Mouse (Mus musculus) hindbrain, embryonic 11.5 days (tissue): ENCODE data around the gene Disc1. TPM values are rescaled to one million over a fixed set of nuclear protein-coding genes. Genes with fewer than 3 reads are reported as not detected.

ENCODE experiments used
- ATAC-seq: fragments of 200-750 bp; cut with Nextera tagmentation; 2 replicates; pipeline ENCODE4 v1.8.0; 2017; ENCODE audit warnings: mild to moderate bottlenecking, moderate TSS enrichment, moderate library complexity; ENCODE audit not compliant: low FRiP score
- DNase-seq: peaks from one replicate; pipeline ENCODE4 v3.0.0-alpha.2; 2015; ENCODE audit warnings: low spot score
- H3K27ac ChIP-seq: fragments of 300-500 bp; sonication (generic); 2 replicates; pipeline ENCODE4 v1.5.1; 2014; ENCODE audit warnings: mild to moderate bottlenecking, low read depth, low read length
- H3K27me3 ChIP-seq: fragments of 300-500 bp; sonication (generic); 2 replicates; pipeline ENCODE4 v1.6.1; 2014; ENCODE audit warnings: mild to moderate bottlenecking, low read length, moderate library complexity, mixed read lengths; ENCODE audit not compliant: control insufficient read depth, insufficient read depth
- H3K36me3 ChIP-seq: fragments of 300-500 bp; sonication (generic); 2 replicates; pipeline ENCODE4 v1.6.1; 2014; ENCODE audit warnings: mild to moderate bottlenecking, low read length, moderate library complexity, mixed read lengths; ENCODE audit not compliant: control insufficient read depth, insufficient read depth
- H3K4me1 ChIP-seq: fragments of 300-500 bp; sonication (generic); replicated peaks from 2 replicates; pipeline ENCODE4 v1.6.1; 2014; ENCODE audit warnings: low read length, mixed read lengths; ENCODE audit not compliant: control insufficient read depth, insufficient read depth
- H3K4me2 ChIP-seq: fragments of 300-500 bp; sonication (generic); replicated peaks from 2 replicates; pipeline ENCODE4 v1.6.1; 2014; ENCODE audit warnings: mild to moderate bottlenecking, low read depth, low read length
- H3K4me3 ChIP-seq: fragments of 300-500 bp; sonication (generic); 2 replicates; pipeline ENCODE4 v1.5.1; 2014; ENCODE audit warnings: low read depth, low read length
- H3K9ac ChIP-seq: fragments of 300-500 bp; sonication (generic); 2 replicates; pipeline ENCODE4 v1.6.1; 2014; ENCODE audit warnings: low read depth, low read length
- H3K9me3 ChIP-seq: fragments of 300-500 bp; sonication (generic); 2 replicates; pipeline ENCODE4 v1.6.1; 2016; ENCODE audit warnings: low read length; ENCODE audit not compliant: control insufficient read depth
- WGBS: fragments of 180-500 bp; shearing (Covaris S2); extraction: QIAGEN DNeasy Blood & Tissue Kit; methylation state at CpG from one replicate; pipeline ENCODE4 v1.1.7; 2014; 5-methylcytosine and 5-hydroxymethylcytosine counted together
- polyA plus RNA-seq: library from polyadenylated mRNA; unstranded; fragments of >200 nt; fragmentation: Nextera tagmentation; extraction: Ambion mirVana; gene quantifications from 2 replicates; pipeline ENCODE4 v1.2.1, GENCODE M21; 2014

Gene Disc1
- polyA plus RNA-seq, 1 experiment from 2014 or later = 1.6 TPM

DNA sequence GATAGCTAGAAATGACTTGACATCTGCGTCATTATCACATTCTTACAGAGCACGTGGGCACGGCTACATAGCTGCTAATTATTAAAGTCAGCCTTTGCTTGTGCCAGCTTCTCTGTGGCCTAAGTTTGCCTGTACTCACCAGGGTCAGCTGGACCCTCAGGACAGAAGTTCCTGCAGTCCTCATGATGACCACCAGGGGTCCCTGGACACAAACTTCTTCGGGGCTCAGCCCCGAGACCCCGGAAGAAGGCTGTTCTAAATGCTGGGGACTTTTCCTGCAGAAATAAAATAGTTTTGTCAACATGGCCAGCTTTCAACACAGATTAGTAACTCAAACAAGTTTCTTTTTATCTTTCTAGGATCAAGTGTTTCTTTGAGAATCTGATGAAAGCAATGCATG, 74.3 kb downstream of the Disc1 start:
- peak; percentile 81 for DNase-seq
- H3K9ac ChIP-seq = no peak overlapping the region
- no peaks in the 10 kb centered on the region for H3K36me3 ChIP-seq
- H3K4me3 ChIP-seq = no peak overlapping the region
- 29% methylated on average over 6 of the region's 6 CpGs for WGBS
- no peak overlapping the region for H3K4me2 ChIP-seq
- no peaks in the 10 kb centered on the region for H3K4me1 ChIP-seq
- no peaks in the 10 kb centered on the region for H3K27me3 ChIP-seq
- no peak overlapping the region for H3K27ac ChIP-seq
- ATAC-seq = no peak
- no peaks in the 10 kb centered on the region for H3K9me3 ChIP-seq

DNA sequence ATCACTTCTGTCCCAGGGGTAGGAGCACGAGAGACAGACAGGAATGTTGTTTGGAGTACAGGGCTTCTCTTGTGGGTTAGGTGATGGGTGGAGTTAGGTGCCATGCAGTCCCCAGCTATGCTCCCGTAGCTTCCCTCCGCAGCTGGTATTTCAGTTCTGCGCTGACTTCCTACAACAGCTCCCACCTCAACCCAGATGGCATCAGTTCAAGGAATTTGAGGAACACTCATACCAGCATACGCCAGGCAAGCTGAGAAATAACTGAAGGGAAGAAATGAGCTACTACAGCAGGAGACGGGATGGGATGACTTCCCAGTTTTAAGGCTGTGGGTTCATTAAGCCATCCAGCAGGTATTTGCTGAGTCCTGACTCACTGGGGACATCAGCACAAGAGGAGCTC, 76.8 kb downstream of the Disc1 start:
- DNase-seq (no peak), ATAC-seq (no peak)
- no peaks in the 10 kb centered on the region for H3K36me3 ChIP-seq
- peaks cover 3% of the 10 kb centered on the region; the same call in 1 of the 2 replicates for H3K4me1 ChIP-seq
- no peak overlapping the region for H3K9ac ChIP-seq
- WGBS = 91% methylated on average over 6 of the region's 6 CpGs
- no peaks in the 10 kb centered on the region for H3K9me3 ChIP-seq
- no peak overlapping the region for H3K27ac ChIP-seq
- H3K4me2 ChIP-seq = no peak overlapping the region
- no peaks in the 10 kb centered on the region for H3K27me3 ChIP-seq
- no peak overlapping the region for H3K4me3 ChIP-seq

DNA sequence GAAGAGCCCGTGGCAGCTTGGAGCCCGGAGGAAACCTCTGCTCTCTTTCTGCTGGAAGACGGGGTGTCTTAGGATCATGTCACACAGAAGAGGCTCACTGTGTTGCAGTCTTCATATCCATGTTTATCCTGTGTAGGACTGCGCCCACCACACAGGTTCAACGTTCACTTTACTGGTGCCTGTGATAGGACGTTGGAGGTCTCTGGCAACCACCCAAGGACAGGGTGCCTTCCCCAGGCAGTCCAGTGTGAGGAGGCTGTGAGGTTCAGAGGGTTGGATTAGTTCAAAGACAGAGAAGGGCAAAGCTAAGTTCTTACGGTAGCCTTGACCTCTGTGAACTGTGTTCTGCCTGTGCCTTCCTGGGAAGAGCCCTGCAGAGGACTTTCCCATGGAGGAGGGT, 77.3 kb downstream of the Disc1 start:
- Histone ChIP-seq H3K27me3 (no peaks in the 10 kb centered on the region), H3K9me3 (no peaks in the 10 kb centered on the region), H3K9ac (no peak overlapping the region), H3K4me3 (no peak overlapping the region), H3K36me3 (no peaks in the 10 kb centered on the region), H3K4me2 (no peak overlapping the region), H3K27ac (no peak overlapping the region), H3K4me1 (peaks cover 3% of the 10 kb centered on the region; the same call in 1 of the 2 replicates)
- 84% methylated on average over 7 of the region's 7 CpGs for WGBS
- DNase-seq (no peak), ATAC-seq (no peak)

DNA sequence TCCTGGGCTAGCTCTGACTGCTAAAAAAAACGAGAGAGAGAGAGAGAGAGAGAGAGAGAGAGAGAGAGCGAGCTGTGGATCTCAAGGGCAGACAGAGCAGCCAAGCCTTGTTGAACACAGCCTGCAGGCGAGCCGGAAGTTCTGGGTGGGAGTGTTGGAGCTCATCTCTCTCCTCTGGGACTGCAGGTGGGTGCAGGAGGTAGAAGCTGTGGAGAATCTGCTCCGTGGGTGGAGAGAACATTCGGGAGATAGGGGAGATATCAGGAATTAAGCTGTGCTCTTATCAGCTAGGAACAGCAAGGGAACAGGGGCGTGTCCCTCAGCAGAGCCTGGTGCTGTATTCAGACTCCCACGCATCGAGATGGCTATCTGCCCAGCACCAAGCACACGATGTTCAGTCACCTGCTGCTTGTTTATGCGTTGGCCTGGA, 79.7 kb downstream of the Disc1 start:
- 84% methylated on average over 11 of the region's 11 CpGs for WGBS
- no peak for ATAC-seq
- Histone ChIP-seq H3K27ac (no peak overlapping the region), H3K4me3 (no peak overlapping the region), H3K4me1 (peaks cover 3% of the 10 kb centered on the region; the same call in 1 of the 2 replicates), H3K36me3 (no peaks in the 10 kb centered on the region), H3K9ac (no peak overlapping the region), H3K27me3 (no peaks in the 10 kb centered on the region), H3K4me2 (no peak overlapping the region), H3K9me3 (no peaks in the 10 kb centered on the region)
- no peak for DNase-seq

DNA sequence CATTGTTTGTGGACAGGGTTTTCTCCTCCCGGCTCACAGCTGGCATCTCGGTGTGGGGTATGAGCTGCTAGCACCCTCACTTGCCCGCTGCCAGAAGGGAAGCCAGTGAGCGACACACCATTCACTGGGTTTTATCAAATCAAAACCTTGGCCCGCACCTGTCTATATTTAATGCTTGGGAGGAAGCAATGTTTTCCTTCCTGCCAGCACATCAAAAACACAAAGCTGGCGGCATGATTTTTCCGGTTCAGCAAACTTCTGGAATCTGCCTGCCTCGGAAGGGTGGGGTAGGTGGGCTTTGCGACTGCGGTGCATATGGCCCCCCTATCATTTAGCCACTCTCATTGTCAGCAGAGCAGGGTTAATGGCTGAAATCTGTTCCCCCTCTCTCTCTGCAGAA, 80.9 kb downstream of the Disc1 start:
- no peak overlapping the region for H3K27ac ChIP-seq
- H3K9me3 ChIP-seq = no peaks in the 10 kb centered on the region
- no peak overlapping the region for H3K4me2 ChIP-seq
- H3K27me3 ChIP-seq = no peaks in the 10 kb centered on the region
- peaks cover 3% of the 10 kb centered on the region; the same call in 1 of the 2 replicates for H3K4me1 ChIP-seq
- WGBS = 39% methylated on average over 10 of the region's 10 CpGs
- H3K36me3 ChIP-seq = no peaks in the 10 kb centered on the region
- H3K9ac ChIP-seq = no peak overlapping the region
- ATAC-seq (no peak), DNase-seq (peak; percentile 23)
- no peak overlapping the region for H3K4me3 ChIP-seq

DNA sequence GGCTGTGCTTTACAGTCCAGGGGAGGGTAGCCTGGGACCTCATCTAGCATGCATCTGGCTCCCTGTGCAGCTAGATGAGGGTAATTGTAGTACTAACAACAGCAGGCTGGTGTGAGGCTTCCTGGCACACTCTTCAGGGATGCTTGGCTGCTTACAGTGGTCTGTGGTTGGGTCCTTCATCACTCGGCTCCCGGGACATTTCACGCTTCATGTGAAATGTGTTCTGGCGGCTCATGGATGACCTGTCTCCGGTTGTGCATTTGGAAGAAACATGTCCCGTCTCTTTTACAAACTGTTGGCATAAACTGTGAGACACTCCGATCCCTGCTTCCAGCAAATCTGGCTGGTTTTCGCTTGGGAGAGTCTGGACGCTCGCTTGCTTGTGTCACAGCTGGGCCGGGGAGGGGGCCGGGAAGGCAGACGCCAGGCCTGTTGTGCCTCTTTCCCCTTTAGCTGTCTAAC, 85.7 kb downstream of the Disc1 start:
- Histone ChIP-seq H3K9me3 (no peaks in the 10 kb centered on the region), H3K4me3 (no peak overlapping the region), H3K4me2 (no peak overlapping the region), H3K4me1 (peaks cover 3% of the 10 kb centered on the region; the same call in 1 of the 2 replicates), H3K9ac (no peak overlapping the region), H3K27me3 (no peaks in the 10 kb centered on the region), H3K27ac (0 out of 2 replicates have a peak overlapping the region, but pooled peaks have one; percentile 20), H3K36me3 (no peaks in the 10 kb centered on the region)
- peak; percentile 57 for ATAC-seq
- 72% methylated on average over 13 of the region's 13 CpGs for WGBS
- DNase-seq = no peak

DNA sequence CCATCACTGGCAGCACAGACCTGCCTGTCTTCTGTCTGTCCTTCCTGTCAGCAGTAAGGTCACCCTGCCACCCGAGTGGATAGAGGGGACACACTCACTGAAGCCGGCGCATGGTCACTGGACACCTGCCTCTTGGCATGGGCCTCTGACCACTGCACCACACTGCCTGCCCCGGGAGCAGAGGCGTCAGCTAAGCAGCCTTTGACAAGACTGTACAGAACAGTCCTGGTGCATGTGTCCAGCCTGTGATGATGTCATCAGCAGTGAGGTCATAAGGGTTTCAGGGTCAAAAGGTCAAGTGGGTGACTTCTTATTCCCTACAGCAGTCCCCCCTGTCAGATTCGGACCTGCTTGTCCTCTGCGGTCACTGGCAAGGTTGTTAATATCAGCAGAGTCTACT, 87.0 kb downstream of the Disc1 start:
- H3K4me1 ChIP-seq = no peaks in the 10 kb centered on the region
- ATAC-seq (no peak), DNase-seq (no peak)
- H3K9me3 ChIP-seq = no peaks in the 10 kb centered on the region
- no peak overlapping the region for H3K9ac ChIP-seq
- H3K4me2 ChIP-seq = no peak overlapping the region
- H3K36me3 ChIP-seq = no peaks in the 10 kb centered on the region
- no peak overlapping the region for H3K27ac ChIP-seq
- H3K27me3 ChIP-seq = no peaks in the 10 kb centered on the region
- H3K4me3 ChIP-seq = no peak overlapping the region
- 86% methylated on average over 7 of the region's 7 CpGs for WGBS

DNA sequence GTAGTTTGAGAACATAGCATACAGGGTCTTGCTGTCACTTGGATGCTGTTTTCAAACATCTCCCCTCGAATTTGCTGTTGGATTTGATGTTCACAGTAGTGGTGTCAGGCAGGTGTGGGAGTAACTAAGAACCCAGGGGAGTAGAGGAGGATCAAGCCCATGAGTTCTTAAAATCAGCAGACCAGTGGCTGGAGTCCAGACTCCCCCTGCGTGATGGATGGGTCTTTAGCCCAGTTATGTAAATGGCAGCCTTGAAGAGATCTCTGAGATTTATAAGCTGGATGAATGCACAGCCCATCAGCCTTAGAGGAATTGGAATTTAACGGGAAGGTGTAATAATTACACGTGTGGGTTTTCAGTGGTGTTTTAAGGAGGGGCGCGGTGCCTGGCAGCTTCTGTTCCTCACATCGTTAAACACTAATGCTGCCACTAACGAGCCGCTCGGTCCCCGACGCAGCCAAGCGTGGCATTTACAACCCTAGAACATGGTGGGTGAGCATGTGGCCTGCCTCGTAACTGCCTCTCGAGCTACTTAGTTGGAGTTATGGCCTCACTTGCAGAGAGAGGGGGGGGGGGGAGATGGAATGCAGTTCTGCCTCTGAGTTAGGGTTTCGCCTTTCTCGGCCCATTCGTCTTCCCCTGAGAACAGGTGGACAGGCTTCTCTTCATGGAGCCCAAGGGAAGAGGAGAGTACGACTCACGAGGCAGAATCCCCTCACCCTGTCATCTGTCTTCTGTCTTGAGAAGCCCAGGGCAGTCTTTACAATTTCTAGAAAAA, 103.1 kb downstream of the Disc1 start:
- Histone ChIP-seq H3K36me3 (no peaks in the 10 kb centered on the region), H3K27ac (no peak overlapping the region), H3K4me1 (0 out of 2 replicates have a peak, but pooled peaks cover 2% of the 10 kb centered on the region), H3K27me3 (no peaks in the 10 kb centered on the region), H3K9me3 (no peaks in the 10 kb centered on the region), H3K9ac (no peak overlapping the region), H3K4me2 (no peak overlapping the region), H3K4me3 (no peak overlapping the region)
- no peak for DNase-seq
- ATAC-seq = no peak
- WGBS = 76% methylated on average over 20 of the region's 20 CpGs

DNA sequence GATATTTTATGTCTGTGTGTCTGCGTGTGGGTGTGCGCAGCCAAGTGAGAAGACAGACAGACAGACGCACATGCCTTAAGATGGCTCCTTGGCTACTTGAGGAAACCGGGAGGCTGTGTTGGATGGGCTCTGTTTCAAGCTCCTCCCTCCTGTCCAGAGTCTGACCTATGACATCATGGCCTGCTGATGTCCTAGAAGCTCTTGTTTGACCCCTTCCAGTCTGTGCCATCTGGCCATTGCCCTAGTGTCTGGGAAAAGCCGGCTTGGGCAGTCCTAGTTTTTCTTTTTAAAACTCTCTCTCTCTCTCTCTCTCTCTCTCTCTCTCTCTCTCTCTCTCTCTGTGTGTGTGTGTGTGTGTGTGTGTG, 103.6 kb downstream of the Disc1 start:
- no peak overlapping the region for H3K9ac ChIP-seq
- H3K4me2 ChIP-seq = no peak overlapping the region
- no peak overlapping the region for H3K4me3 ChIP-seq
- H3K36me3 ChIP-seq = no peaks in the 10 kb centered on the region
- H3K27ac ChIP-seq = no peak overlapping the region
- H3K27me3 ChIP-seq = no peaks in the 10 kb centered on the region
- 0 out of 2 replicates have a peak, but pooled peaks cover 2% of the 10 kb centered on the region for H3K4me1 ChIP-seq
- no peak for ATAC-seq
- DNase-seq = no peak
- 73% methylated on average over 5 of the region's 5 CpGs for WGBS
- H3K9me3 ChIP-seq = no peaks in the 10 kb centered on the region
